Mouse (Mus musculus) thymus, adult 2 months (tissue): Measurements from ENCODE around the gene Krt90.
"Not testable (repeated sequence)": the region's sequence is repeated elsewhere in the genome, so short reads cannot be mapped to it uniquely, and the experiment has no call there.

ENCODE experiments used
- CTCF ChIP-seq: fragments of 200-500 bp; IDR thresholded peaks from 2 replicates; pipeline ENCODE4 v1.5.1; 2012; ENCODE audit warnings: mild to moderate bottlenecking, control low read depth, low read length, moderate library complexity, borderline replicate concordance; ENCODE audit not compliant: control insufficient read depth, poor library complexity, insufficient read depth; ENCODE audit errors: extremely low read depth
- POLR2A ChIP-seq: fragments of 200-500 bp; IDR thresholded peaks from 2 replicates; pipeline ENCODE4 v1.6.1; 2012; ENCODE audit warnings: mild to moderate bottlenecking, low read length, control low read depth, moderate library complexity; ENCODE audit not compliant: control insufficient read depth, poor library complexity, insufficient read depth; ENCODE audit errors: extremely low read depth

DNA sequence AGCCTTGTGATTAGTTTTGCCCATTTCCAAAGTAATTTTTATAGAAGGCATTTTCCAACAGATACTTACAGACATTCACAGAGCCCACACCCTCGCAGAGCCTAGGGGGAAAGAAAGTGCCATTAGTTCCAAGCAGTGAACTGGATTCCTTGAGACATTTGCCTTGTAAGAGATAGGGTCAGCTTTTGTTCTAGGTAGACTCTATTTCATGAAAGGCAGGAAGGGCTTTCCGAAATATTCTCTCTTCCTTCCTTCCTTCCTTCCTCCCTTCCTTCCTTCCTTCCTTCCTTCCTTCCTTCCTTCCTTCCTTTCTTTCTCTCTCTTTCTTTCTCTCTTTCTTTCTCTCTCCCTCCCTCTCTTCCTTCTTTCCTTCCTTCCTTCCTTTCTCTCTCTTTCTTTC is 45.6 kb downstream of the Krt90 start, which contains the start of gene Gm49425:
- not testable (repeated sequence) for TF ChIP-seq CTCF, POLR2A
